Mouse (Mus musculus): ENCODE results near the gene Ghrh.
"Not testable (repeated sequence)": the region's sequence is repeated elsewhere in the genome, so short reads cannot be mapped to it uniquely, and the experiment has no call there.

Ghrh gene

GRCm38 (mm10) chr2:157347361-157348159 lies at the start of gene Ghrh:
Gene Ghrh, minus strand, starts transcription at chr2:157347506.
- DNase-seq (ENCODE audit: low spot score), result no peak

GRCm38 (mm10) chr2:157395960-157396359 lies 48.7 kb upstream of the Ghrh start:
- no peak for DNase-seq (ENCODE audit: low spot score)

- DNase-seq (ENCODE audit: low spot score), result no peak
Measured at GRCm38 (mm10) chr2:157395371-157395770, 48.1 kb upstream of the Ghrh start.

GRCm38 (mm10) chr2:157394868-157395267 lies 47.6 kb upstream of the Ghrh start:
- no peak for DNase-seq (ENCODE audit: low spot score)

GRCm38 (mm10) chr2:157393549-157393948 lies 46.2 kb upstream of the Ghrh start:
- DNase-seq (ENCODE audit: low spot score), result no peak

- no peak for DNase-seq (ENCODE audit: low spot score)
Measured at GRCm38 (mm10) chr2:157392331-157392730, 45.0 kb upstream of the Ghrh start.

GRCm38 (mm10) chr2:157389591-157389921 lies 42.2 kb upstream of the Ghrh start:
- DNase-seq (ENCODE audit: low spot score), result no peak

GRCm38 (mm10) chr2:157388901-157389590 lies 41.7 kb upstream of the Ghrh start:
- not testable (repeated sequence) for DNase-seq (ENCODE audit: low spot score)

- no peak for DNase-seq (ENCODE audit: low spot score)
Measured at GRCm38 (mm10) chr2:157384836-157385235, 37.5 kb upstream of the Ghrh start.

GRCm38 (mm10) chr2:157376995-157377394 lies 29.7 kb upstream of the Ghrh start:
- DNase-seq (ENCODE audit: low spot score), result no peak

- peak; percentile 46 for DNase-seq (ENCODE audit: low spot score)
Measured at GRCm38 (mm10) chr2:157375794-157376757, 28.8 kb upstream of the Ghrh start.

GRCm38 (mm10) chr2:157375051-157375450 lies 27.7 kb upstream of the Ghrh start:
- no peak for DNase-seq (ENCODE audit: low spot score)

GRCm38 (mm10) chr2:157373681-157374080 lies 26.4 kb upstream of the Ghrh start:
- no peak for DNase-seq (ENCODE audit: low spot score)

- no peak for DNase-seq (ENCODE audit: low spot score)
Measured at GRCm38 (mm10) chr2:157371696-157372095, 24.4 kb upstream of the Ghrh start.

GRCm38 (mm10) chr2:157367991-157368390 lies 20.7 kb upstream of the Ghrh start:
- DNase-seq (ENCODE audit: low spot score), result no peak

- DNase-seq (ENCODE audit: low spot score), result peak; percentile 93
Measured at GRCm38 (mm10) chr2:157367184-157367893, 20.0 kb upstream of the Ghrh start, which contains the start of gene Manbal. Gene Manbal, plus strand, starts transcription at chr2:157367594.

- no peak for DNase-seq (ENCODE audit: low spot score)
Measured at GRCm38 (mm10) chr2:157366762-157367161, 19.5 kb upstream of the Ghrh start.

- DNase-seq (ENCODE audit: low spot score), result no peak
Measured at GRCm38 (mm10) chr2:157363031-157363430, 15.7 kb upstream of the Ghrh start.

GRCm38 (mm10) chr2:157360028-157360427 lies 12.7 kb upstream of the Ghrh start:
- DNase-seq (ENCODE audit: low spot score), result no peak

GRCm38 (mm10) chr2:157354106-157354505 lies 6.8 kb upstream of the Ghrh start:
- DNase-seq (ENCODE audit: low spot score), result no peak

- no peak for DNase-seq (ENCODE audit: low spot score)
Measured at GRCm38 (mm10) chr2:157353183-157353582, 5.9 kb upstream of the Ghrh start.
